Comparison of ENCODE assay signal across 8 mouse cellular contexts in the genomic region with DNA sequence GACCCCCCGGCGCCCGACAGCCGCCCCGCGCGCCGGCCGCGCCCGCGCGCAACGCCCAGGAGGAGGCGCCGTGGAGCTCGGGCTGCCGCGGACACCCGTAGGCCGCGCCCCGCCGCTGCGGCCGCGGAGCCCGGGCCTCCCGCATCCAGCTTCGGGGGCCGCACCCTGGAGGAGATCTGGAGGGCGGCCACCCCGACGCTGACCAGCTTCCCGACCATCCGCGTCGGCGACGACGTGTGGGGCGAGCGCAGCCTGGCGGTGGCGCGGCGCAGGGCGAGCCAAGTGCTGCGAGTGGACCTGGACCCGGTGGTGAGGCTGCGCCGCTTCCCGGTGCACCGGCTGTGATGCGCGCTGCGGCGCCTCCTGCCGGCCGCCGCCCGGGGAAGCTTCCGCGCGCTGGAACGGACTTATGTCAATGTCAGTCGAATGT. TPM values are rescaled to one million over a fixed set of nuclear protein-coding genes. Genes with fewer than 3 reads are reported as not detected.
A peak's percentile ranks its signal among the peaks of the same experiment; 100 is the strongest.
DNase-seq lines count a peak whose midpoint lies in the region; ATAC-seq lines count a peak whose summit lies in the region.

No protein-coding gene starts in this region.

- H3K4me1 ChIP-seq in forebrain, embryonic 10.5 days: peaks cover 19% of the 10 kb centered on the region
- H3K4me1 ChIP-seq in heart, embryonic 14.5 days (ENCODE audit: control insufficient read depth in 2 of 2, insufficient read depth in 2 of 2, low read length in 2 of 2): peaks cover 0 to 20% of the 10 kb centered on the region in 2 experiments
- peaks cover 38% of the 10 kb centered on the region for H3K4me1 ChIP-seq in liver, embryonic 13.5 days (replicated peaks)
- H3K4me1 ChIP-seq in stomach, embryonic 14.5 days (ENCODE audit: control insufficient read depth, insufficient read depth, low read length): peaks cover 14% of the 10 kb centered on the region; the same call in 1 of the 2 replicates

- H3K27me3 ChIP-seq in forebrain, embryonic 10.5 days (ENCODE audit: poor library complexity, severe bottlenecking): no peaks in the 10 kb centered on the region
- no peaks in the 10 kb centered on the region for H3K27me3 ChIP-seq in heart, embryonic 14.5 days (ENCODE audit: control insufficient read depth, insufficient read depth, low read length)
- no peaks in the 10 kb centered on the region for H3K27me3 ChIP-seq in liver, embryonic 13.5 days
- H3K27me3 ChIP-seq in stomach, embryonic 14.5 days (ENCODE audit: control insufficient read depth, insufficient read depth, low read length): no peaks in the 10 kb centered on the region

- peak overlapping the region; percentile 86 for H3K4me2 ChIP-seq in heart, embryonic 14.5 days (ENCODE audit: low read length)
- H3K4me2 ChIP-seq in liver, embryonic 13.5 days: peak overlapping the region; percentile 80
- peak overlapping the region; percentile 71 for H3K4me2 ChIP-seq in stomach, embryonic 14.5 days (replicated peaks; ENCODE audit: low read depth, low read length)

- H3K27ac ChIP-seq in forebrain, embryonic 10.5 days: peak overlapping the region; percentile 97
- peak overlapping the region; percentile 94 for H3K27ac ChIP-seq in heart, embryonic 14.5 days (replicated peaks in 1 of 2; ENCODE audit: control insufficient read depth in 1 of 2, insufficient read depth in 1 of 2, low read depth in 2 of 2, low read length in 2 of 2)
- peak overlapping the region; percentile 98 for H3K27ac ChIP-seq in liver, embryonic 13.5 days
- H3K27ac ChIP-seq in stomach, embryonic 14.5 days (ENCODE audit: low read length): peak overlapping the region; percentile 94

- under 1% methylated on average over 58 of the region's 67 CpGs for WGBS in forebrain, embryonic 10.5 days
- under 1% methylated on average over 67 of the region's 67 CpGs for WGBS in heart, embryonic 14.5 days
- WGBS in liver, embryonic 13.5 days (ENCODE audit: insufficient replicate concordance): under 1% methylated on average over 60 of the region's 67 CpGs
- under 1% methylated on average over 56 of the region's 67 CpGs for WGBS in stomach, embryonic 14.5 days

- DNase-seq in CD8-positive naive resting alpha-beta T cell, adult 2 months (ENCODE audit: low read depth in 2 of 2, low spot score in 2 of 2): peak; percentile 70 to 75
- peak; percentile 54 for DNase-seq in c-Kit-positive CD71-negative TER-119-negative erythroid progenitor cells, embryonic 14.5 days (ENCODE audit: low read depth)
- peak; percentile 80 for DNase-seq in forebrain, embryonic 10.5 days (ENCODE audit: extremely low spot score, low spot score)
- DNase-seq in kidney, postnatal 25 days: peak; percentile 84 to 92
- peak; percentile 88 for DNase-seq in liver, embryonic 13.5 days
- peak; percentile 76 to 87 for DNase-seq in natural killer cell, adult 2 months (ENCODE audit: low spot score in 2 of 2)

- peak overlapping the region; percentile 82 for H3K4me3 ChIP-seq in forebrain, embryonic 10.5 days
- H3K4me3 ChIP-seq in heart, embryonic 14.5 days (ENCODE audit: control insufficient read depth in 1 of 2, insufficient read depth in 1 of 2, low read depth in 1 of 2, low read length in 2 of 2): peak overlapping the region; percentile 83 to 95
- peak overlapping the region; percentile 93 for H3K4me3 ChIP-seq in liver, embryonic 13.5 days (replicated peaks)
- H3K4me3 ChIP-seq in stomach, embryonic 14.5 days (ENCODE audit: low read depth, low read length): peak overlapping the region; percentile 75

- peak overlapping the region; percentile 92 for H3K9ac ChIP-seq in heart, embryonic 14.5 days (ENCODE audit: low read length)
- peak overlapping the region; percentile 97 for H3K9ac ChIP-seq in liver, embryonic 13.5 days
- peak overlapping the region; percentile 87 for H3K9ac ChIP-seq in stomach, embryonic 14.5 days (replicated peaks; ENCODE audit: low read depth, low read length)

- peak; percentile 85 for ATAC-seq in heart, embryonic 14.5 days (ENCODE audit: insufficient number of reproducible peaks, insufficient read depth, low FRiP score, low read depth)
- ATAC-seq in liver, embryonic 13.5 days (ENCODE audit: low read depth): peak; percentile 81
- peak; percentile 81 for ATAC-seq in stomach, embryonic 14.5 days (ENCODE audit: insufficient number of reproducible peaks, insufficient read depth, low FRiP score, low read depth)

- H3K9me3 ChIP-seq in forebrain, embryonic 10.5 days: no peaks in the 10 kb centered on the region
- no peaks in the 10 kb centered on the region for H3K9me3 ChIP-seq in heart, embryonic 14.5 days (ENCODE audit: control insufficient read depth, low read length)
- H3K9me3 ChIP-seq in liver, embryonic 13.5 days (replicated peaks): no peaks in the 10 kb centered on the region
- no peaks in the 10 kb centered on the region for H3K9me3 ChIP-seq in stomach, embryonic 14.5 days (ENCODE audit: control insufficient read depth, low read depth, low read length)

- H3K36me3 ChIP-seq in forebrain, embryonic 10.5 days (replicated peaks): peaks cover 4% of the 10 kb centered on the region
- H3K36me3 ChIP-seq in heart, embryonic 14.5 days (ENCODE audit: control insufficient read depth, insufficient read depth, low read length): 0 out of 2 replicates have a peak, but pooled peaks cover 4% of the 10 kb centered on the region
- peaks cover 7% of the 10 kb centered on the region; the same call in 1 of the 2 replicates for H3K36me3 ChIP-seq in liver, embryonic 13.5 days
- H3K36me3 ChIP-seq in stomach, embryonic 14.5 days (ENCODE audit: control insufficient read depth, insufficient read depth, low read length): no peaks in the 10 kb centered on the region

RNA-seq across cellular contexts. Expression of a gene that starts 0.8 kb away (rescaled TPM):
- 1.5 and 1.9 TPM in 2 replicates for polyA plus RNA-seq in forebrain, embryonic 10.5 days (2016; fragmentation: Nextera tagmentation; extraction: Ambion mirVana)
- polyA plus RNA-seq in heart, embryonic 14.5 days (2014; fragmentation: Nextera tagmentation; extraction: Ambion mirVana): 4.0 and 5.3 TPM in 2 replicates
- 4.2 and 4.6 TPM in 2 replicates for polyA plus RNA-seq in liver, embryonic 13.5 days (2015; fragmentation: Nextera tagmentation; extraction: Ambion mirVana)
- 4.0 and 4.3 TPM in 2 replicates for polyA plus RNA-seq in stomach, embryonic 14.5 days (2014; fragmentation: Nextera tagmentation; extraction: Ambion mirVana)

Comparison
In these comparisons a context has a peak if more than half of its experiments do, and no peak if none do; other contexts are left out.
1. Peak in every context shown above with its lines: DNase-seq, ATAC-seq, H3K4me3 ChIP-seq and H3K27ac ChIP-seq.